In genomic region chr1:152089526-152089925, GRCm38 (mm10) we compare ENCODE assay signal across 8 mouse cellular contexts. TPM values are rescaled to one million over a fixed set of nuclear protein-coding genes. Genes with fewer than 3 reads are reported as not detected.
DNase-seq lines count a peak whose midpoint lies in the region; ATAC-seq and TF ChIP-seq lines count a peak whose summit lies in the region.

No protein-coding gene starts in this region.

- ATAC-seq in intestine, embryonic 16.5 days = peak; percentile 25
- ATAC-seq in limb, embryonic 13.5 days (ENCODE audit: low FRiP score, low read depth) = peak; percentile 16
- peak; percentile 40 for ATAC-seq in midbrain, embryonic 16.5 days
- no peak for ATAC-seq in stomach, embryonic 15.5 days (ENCODE audit: insufficient read depth, low FRiP score, low read depth)

- under 1% methylated on average over 25 of the region's 25 CpGs for WGBS in intestine, embryonic 16.5 days
- WGBS in limb, embryonic 13.5 days = 0% methylated on average over 22 of the region's 25 CpGs
- 0% methylated on average over 10 of the region's 25 CpGs for WGBS in midbrain, embryonic 16.5 days
- 2% methylated on average over 15 of the region's 25 CpGs for WGBS in stomach, embryonic 15.5 days

- peak overlapping the region; percentile 98 for H3K9ac ChIP-seq in intestine, embryonic 16.5 days (ENCODE audit: low read depth, low read length)
- H3K9ac ChIP-seq in limb, embryonic 13.5 days = peak overlapping the region; percentile 94
- peak overlapping the region; percentile 96 for H3K9ac ChIP-seq in midbrain, embryonic 16.5 days (ENCODE audit: low read depth, low read length)
- peak overlapping the region; percentile 94 for H3K9ac ChIP-seq in stomach, embryonic 15.5 days

- no peaks in the 10 kb centered on the region for H3K27me3 ChIP-seq in intestine, embryonic 16.5 days (replicated peaks; ENCODE audit: control insufficient read depth, insufficient read depth, low read length)
- no peaks in the 10 kb centered on the region for H3K27me3 ChIP-seq in limb, embryonic 13.5 days
- H3K27me3 ChIP-seq in midbrain, embryonic 16.5 days (ENCODE audit: control insufficient read depth, insufficient read depth, low read depth, low read length) = no peaks in the 10 kb centered on the region
- no peaks in the 10 kb centered on the region for H3K27me3 ChIP-seq in stomach, embryonic 15.5 days (replicated peaks)

- H3K27ac ChIP-seq in gastrocnemius, adult 2 months = peak overlapping the region; percentile 97
- peak overlapping the region; percentile 87 for H3K27ac ChIP-seq in intestine, embryonic 16.5 days (ENCODE audit: low read length)
- H3K27ac ChIP-seq in limb, embryonic 13.5 days = peak overlapping the region; percentile 72
- H3K27ac ChIP-seq in midbrain, embryonic 16.5 days (ENCODE audit: low read length) = peak overlapping the region; percentile 99
- H3K27ac ChIP-seq in stomach, embryonic 15.5 days = peak overlapping the region; percentile 93

- H3K4me3 ChIP-seq in gastrocnemius, adult 2 months = peak overlapping the region; percentile 98
- peak overlapping the region; percentile 99 for H3K4me3 ChIP-seq in intestine, embryonic 16.5 days (ENCODE audit: low read length)
- H3K4me3 ChIP-seq in limb, embryonic 13.5 days = peak overlapping the region; percentile 90
- peak overlapping the region; percentile 89 for H3K4me3 ChIP-seq in midbrain, embryonic 16.5 days (ENCODE audit: low read depth, low read length)
- peak overlapping the region; percentile 88 for H3K4me3 ChIP-seq in stomach, embryonic 15.5 days (replicated peaks)

- H3K36me3 ChIP-seq in intestine, embryonic 16.5 days (ENCODE audit: control insufficient read depth, insufficient read depth, low read length) = no peaks in the 10 kb centered on the region
- H3K36me3 ChIP-seq in limb, embryonic 13.5 days = no peaks in the 10 kb centered on the region
- no peaks in the 10 kb centered on the region for H3K36me3 ChIP-seq in midbrain, embryonic 16.5 days (ENCODE audit: control insufficient read depth, insufficient read depth, low read length)
- no peaks in the 10 kb centered on the region for H3K36me3 ChIP-seq in stomach, embryonic 15.5 days

- no peak for TF ChIP-seq CTCF in gastrocnemius, adult 2 months (IDR thresholded peaks at IDR 0.05)

- intact Hi-C loops in gastrocnemius, adult 2 months (cut with DNase I) = loop anchor here (5.0 kb wide), 3 partner anchors 102 to 267 kb away; no protein-coding TSS in a partner anchor
- intact Hi-C loops in gastrocnemius, postnatal 14 days (cut with DNase I; ENCODE audit: low total_unique reads) = no loop called here

- peaks cover 36% of the 10 kb centered on the region for H3K4me1 ChIP-seq in intestine, embryonic 16.5 days (ENCODE audit: control insufficient read depth, insufficient read depth, low read length)
- peaks cover 52% of the 10 kb centered on the region for H3K4me1 ChIP-seq in limb, embryonic 13.5 days
- peaks cover 52% of the 10 kb centered on the region for H3K4me1 ChIP-seq in midbrain, embryonic 16.5 days (ENCODE audit: control insufficient read depth, insufficient read depth, low read length)
- H3K4me1 ChIP-seq in stomach, embryonic 15.5 days = peaks cover 44% of the 10 kb centered on the region

- no peaks in the 10 kb centered on the region for H3K9me3 ChIP-seq in intestine, embryonic 16.5 days (ENCODE audit: control insufficient read depth, low read length)
- no peaks in the 10 kb centered on the region for H3K9me3 ChIP-seq in limb, embryonic 13.5 days
- H3K9me3 ChIP-seq in midbrain, embryonic 16.5 days (replicated peaks; ENCODE audit: control insufficient read depth, low read length, poor library complexity, severe bottlenecking) = no peaks in the 10 kb centered on the region
- H3K9me3 ChIP-seq in stomach, embryonic 15.5 days = no peaks in the 10 kb centered on the region

- peak overlapping the region; percentile 93 for H3K4me2 ChIP-seq in intestine, embryonic 16.5 days (ENCODE audit: low read depth, low read length)
- peak overlapping the region; percentile 86 for H3K4me2 ChIP-seq in limb, embryonic 13.5 days (replicated peaks)
- peak overlapping the region; percentile 83 for H3K4me2 ChIP-seq in midbrain, embryonic 16.5 days (ENCODE audit: low read length)
- peak overlapping the region; percentile 93 for H3K4me2 ChIP-seq in stomach, embryonic 15.5 days

- DNase-seq in gastrocnemius, adult 2 months = peak; percentile 70
- DNase-seq in gastrocnemius, adult 8-10 months (ENCODE audit: low spot score in 2 of 2) = no peak
- DNase-seq in cerebellum, adult 8-10 months = peak; percentile 55
- DNase-seq in gastrocnemius, postnatal 14 days = peak; percentile 47

RNA-seq across cellular contexts. Expression of gene 1700025G04Rik, which starts 0.4 kb away (rescaled TPM):
- total RNA-seq in gastrocnemius, adult 2 months (2021) = 10 to 100 TPM; 66.2 to 72.2 TPM
- 10 to 100 TPM; 77.9 to 89.2 (median 85.5) TPM for total RNA-seq in gastrocnemius, adult 8-10 months (2022)
- total RNA-seq in gastrocnemius, postnatal 14 days (2021) = 10 to 100 TPM; 50.2 to 53.4 TPM
- 18.5 and 20.2 TPM in 2 replicates for polyA plus RNA-seq in intestine, embryonic 16.5 days (2015; fragmentation: Nextera tagmentation; extraction: Ambion mirVana)
- polyA plus RNA-seq in limb, embryonic 13.5 days (2015; fragmentation: Nextera tagmentation; extraction: Ambion mirVana) = 28.3 and 30.9 TPM in 2 replicates
- polyA plus RNA-seq in midbrain, embryonic 16.5 days (2015; fragmentation: Nextera tagmentation; extraction: Ambion mirVana) = 27.3 and 28.5 TPM in 2 replicates
- polyA plus RNA-seq in stomach, embryonic 15.5 days (2015; fragmentation: Nextera tagmentation; extraction: Ambion mirVana) = 32.3 and 35.2 TPM in 2 replicates

Comparison
In these comparisons a context has a peak if more than half of its experiments do, and no peak if none do; other contexts are left out.
1. DNase-seq: peak in gastrocnemius, adult 2 months (single experiment), cerebellum, adult 8-10 months (single experiment) and gastrocnemius, postnatal 14 days (single experiment); none in gastrocnemius, adult 8-10 months (0 of 2).
2. Peak in every context shown above with its lines, with median percentiles within 50 percentile points of each other: H3K27ac ChIP-seq, H3K4me3 ChIP-seq, H3K4me2 ChIP-seq and H3K9ac ChIP-seq.